Mouse (Mus musculus): ENCODE measurements at regions not wholly inside any gene's neighbourhood (a gene's known extent, or its start where the extent isn't known, plus 50 kb on each side); places are given as distances from the start of the nearest gene placed in this dataset.

DNA sequence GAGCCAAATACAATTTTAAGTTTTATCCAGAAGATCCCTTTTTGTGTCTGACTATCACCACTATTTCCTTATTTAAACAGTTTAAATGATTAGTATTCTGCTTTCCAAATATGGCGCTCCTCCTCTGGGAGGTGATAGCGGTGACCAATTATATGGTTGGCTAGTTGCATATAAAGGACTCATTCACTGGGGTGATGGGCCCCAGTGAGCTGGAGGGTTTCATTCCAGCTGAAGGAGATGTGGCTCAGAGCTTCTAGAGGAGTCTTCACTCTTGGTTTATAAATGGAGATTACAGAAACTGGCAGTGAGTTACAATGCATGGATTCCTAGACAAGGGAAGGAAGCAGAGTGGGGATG, 50.7 kb upstream of the Gm7361 start:
- DNase-seq, result no peak

DNA sequence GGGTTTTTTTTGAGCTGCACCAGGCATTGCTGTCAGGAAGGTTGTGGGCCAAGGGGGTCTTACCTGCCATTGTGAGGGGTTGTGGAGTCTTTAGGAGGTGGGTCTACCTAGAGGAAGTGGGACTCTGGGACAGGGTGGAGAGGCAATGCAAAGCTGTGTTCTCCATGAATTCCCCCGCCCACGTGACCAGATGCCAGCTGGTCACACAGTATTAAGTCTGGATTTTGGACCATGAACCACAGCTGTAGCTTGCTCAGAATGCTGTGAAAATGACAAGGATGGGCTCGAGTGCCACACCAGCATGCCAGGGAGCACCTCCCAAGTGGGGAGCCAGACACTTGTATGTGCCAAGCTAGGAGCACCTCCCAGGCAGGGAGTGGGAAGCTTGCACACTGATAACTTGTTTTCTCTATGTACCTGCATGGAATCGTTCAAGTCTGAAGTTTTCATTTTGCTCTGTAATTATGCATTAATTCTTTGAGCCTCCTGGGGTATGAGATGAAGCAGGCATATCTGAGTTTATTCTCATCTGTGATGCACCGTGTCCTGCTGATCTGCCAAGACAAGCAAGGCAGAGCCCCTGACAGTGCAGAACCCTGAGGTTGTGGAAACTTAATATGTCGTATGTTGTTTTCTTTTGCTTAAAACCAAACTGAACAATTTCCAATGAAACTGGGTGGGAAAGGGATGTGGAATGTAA, 51.3 kb upstream of the Gm7361 start:
- DNase-seq, result no peak

- no peak for DNase-seq
These were observed 55.0 kb upstream of the Gm7361 start for GRCm38 (mm10) chr5:26202471-26202870.

GRCm38 (mm10) chr5:26189377-26189776, 68.1 kb upstream of the Gm7361 start:
- DNase-seq, result peak; percentile 2

DNA sequence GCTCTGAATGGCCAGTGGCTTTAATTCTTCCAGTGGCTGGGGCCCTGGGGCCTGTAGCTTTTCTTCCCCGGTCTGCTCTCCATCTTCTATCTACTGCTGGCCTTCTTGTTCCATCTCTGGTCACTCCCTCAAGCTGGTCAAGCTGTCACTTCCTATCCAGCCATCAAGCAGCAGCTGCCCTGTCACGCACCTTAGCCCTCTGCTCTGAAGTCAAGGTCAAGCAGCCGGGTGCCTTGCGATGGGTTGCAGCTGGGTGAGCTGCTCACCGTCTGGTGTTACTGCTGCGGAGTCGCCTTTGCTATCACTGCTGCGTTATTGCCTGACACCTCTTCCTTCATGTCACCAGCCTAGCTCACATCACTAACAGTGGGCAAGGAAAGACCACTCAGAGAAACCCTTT, 66.0 kb upstream of the Gm10220 start:
- DNase-seq, result no peak

DNA sequence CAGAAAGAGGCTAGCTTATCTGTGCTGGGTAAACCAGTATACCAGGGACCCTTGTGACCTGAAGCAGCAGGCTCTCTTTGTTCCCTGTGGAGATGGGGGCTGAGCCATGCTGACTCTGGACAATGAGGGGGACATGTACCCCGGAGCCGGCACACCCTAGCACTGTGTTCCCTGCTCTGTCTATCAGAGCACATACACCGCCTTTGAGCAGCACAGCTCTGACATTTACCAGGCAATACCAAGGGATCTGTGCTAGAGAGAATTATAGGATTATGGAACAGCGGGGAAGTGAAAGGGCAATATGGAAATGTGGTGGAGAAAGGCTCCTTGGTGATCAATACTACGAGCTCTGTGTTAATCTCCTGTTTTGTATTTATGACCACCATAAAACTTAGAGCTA, 64.2 kb upstream of the Gm10220 start:
- no peak for DNase-seq

DNA sequence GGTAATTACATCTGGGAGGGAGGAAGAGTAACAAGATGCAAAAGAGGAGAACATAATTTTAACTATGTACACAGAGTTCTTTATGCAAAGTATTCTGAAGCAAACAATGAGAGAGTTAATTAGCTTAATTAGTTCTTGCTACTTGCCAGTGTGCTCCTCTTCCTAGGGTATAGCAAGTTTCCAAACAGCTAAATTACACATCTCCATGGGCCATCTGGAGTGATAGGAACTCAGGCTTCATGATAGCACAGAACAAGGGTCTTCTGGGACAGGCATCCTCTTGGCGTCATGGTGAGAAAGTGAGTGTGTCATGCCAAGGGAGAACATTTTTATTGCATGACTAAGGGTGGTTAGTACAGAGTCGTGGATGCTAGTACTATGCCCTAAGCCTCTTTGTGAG, 54.8 kb upstream of the Gm10220 start:
- DNase-seq, result no peak

DNA sequence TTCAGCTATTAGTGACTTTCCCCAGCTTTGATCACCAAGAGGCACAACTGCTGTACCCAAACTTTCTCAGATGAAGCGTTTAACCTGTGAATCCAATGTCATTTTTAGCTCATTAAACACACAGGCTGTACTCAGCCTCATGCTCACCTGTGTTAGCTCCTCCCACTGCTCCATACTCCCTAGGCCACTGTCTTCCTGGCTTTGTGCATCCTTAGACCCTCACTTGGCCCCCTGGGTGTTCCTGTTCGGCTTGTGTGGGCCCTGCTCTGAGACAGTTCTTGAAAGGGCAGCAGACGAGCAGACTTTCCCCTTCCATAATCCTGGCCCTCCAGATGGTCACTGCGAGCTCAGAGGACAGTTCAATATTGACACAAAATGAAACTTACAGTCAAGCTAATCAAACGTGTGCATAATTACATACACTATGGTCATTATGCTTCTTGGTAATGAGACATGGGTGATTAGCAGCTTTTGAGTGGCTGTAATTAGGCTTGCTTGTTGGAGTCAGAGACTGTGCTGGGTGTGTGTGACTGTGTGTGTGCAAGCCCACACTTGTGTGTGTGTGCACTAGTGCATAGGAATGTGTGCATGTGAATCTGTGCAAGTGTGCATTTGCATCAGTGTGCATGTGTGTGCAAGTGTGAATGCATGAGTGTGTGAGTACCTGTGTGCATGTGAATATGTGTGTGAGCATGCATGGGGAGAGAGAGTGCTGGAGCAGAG, 50.6 kb upstream of the Gm10220 start:
- DNase-seq, result no peak

GRCm38 (mm10) chr5:26170717-26171500, 49.7 kb upstream of the Gm10220 start:
- DNase-seq, result no peak

All from cerebellum, adult 9-11 months (tissue).